Mouse (Mus musculus): ENCODE data around the gene BC034090.

DNA sequence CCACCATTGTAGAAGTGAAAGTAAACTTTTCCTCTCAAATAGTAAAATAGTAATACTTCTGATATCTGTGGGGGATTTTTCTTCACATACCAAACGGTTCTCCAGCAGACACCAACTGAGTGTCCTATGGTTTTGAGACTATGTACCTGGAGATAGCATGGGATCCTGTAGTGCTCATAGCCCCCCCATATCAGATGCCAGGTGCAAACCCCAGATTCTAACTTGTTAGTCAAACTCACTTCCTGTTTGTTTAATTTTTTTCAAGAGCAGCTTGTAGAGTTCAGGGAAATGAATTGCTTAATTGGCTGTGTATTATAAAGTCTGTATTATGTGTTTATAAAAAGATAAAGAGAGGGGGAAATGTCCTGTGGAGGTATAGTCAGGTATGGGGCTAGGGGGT lies 69.8 kb downstream of the BC034090 start:
- TF ChIP-seq CTCF (IDR thresholded peaks at IDR 0.05; ENCODE audit: borderline replicate concordance, insufficient read depth, low read depth, low read length), result no peak
- TF ChIP-seq POLR2A (IDR thresholded peaks at IDR 0.05; ENCODE audit: borderline replicate concordance, insufficient read depth, low read length), result no peak
